Mouse (Mus musculus): Measurements from ENCODE around the gene Arhgef28. TPM values are rescaled to one million over a fixed set of nuclear protein-coding genes. Genes with fewer than 3 reads are reported as not detected.

The Arhgef28 gene
- polyA plus RNA-seq, 1 experiment from 2014 or later, result 9.4 TPM

GRCm38 (mm10) chr13:98192596-98192995, 13.6 kb downstream of the Arhgef28 start:
- Histone ChIP-seq H3K27me3 (replicated peaks; ENCODE audit: control insufficient read depth, insufficient read depth, low read length) (no peaks in the 10 kb centered on the region), H3K9me3 (ENCODE audit: control insufficient read depth, low read length) (no peaks in the 10 kb centered on the region), H3K27ac (replicated peaks; ENCODE audit: low read depth, low read length) (no peak overlapping the region), H3K4me1 (ENCODE audit: control insufficient read depth, insufficient read depth, low read length) (no peaks in the 10 kb centered on the region), H3K4me2 (ENCODE audit: low read depth, low read length) (no peak overlapping the region), H3K9ac (ENCODE audit: low read depth, low read length) (no peak overlapping the region), H3K4me3 (ENCODE audit: low read depth, low read length) (no peak overlapping the region), H3K36me3 (ENCODE audit: control insufficient read depth, insufficient read depth, low read length) (no peaks in the 10 kb centered on the region)
- WGBS, result 73% methylated on average over 10 of the region's 10 CpGs
- no peak for DNase-seq (ENCODE audit: low spot score)
- no peak for ATAC-seq (ENCODE audit: low read depth)

DNA sequence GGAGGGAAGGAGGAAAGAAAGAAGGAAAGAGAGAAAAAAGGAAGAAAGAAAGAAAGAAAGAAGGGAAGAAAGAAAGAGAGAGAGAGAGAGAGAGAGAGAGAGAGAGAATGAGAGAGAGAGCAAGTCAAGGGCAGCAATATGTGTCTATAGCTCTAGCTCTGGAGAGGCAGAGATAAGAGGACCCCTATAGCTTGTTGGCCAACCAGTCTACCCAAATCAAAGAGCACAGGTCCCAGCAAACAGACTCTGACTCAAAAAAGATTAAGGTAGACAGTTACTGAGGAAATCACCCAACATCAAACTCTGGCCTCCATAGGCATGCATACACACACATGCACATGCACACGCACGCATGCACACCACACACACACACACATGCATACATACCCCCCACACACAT, 17.7 kb downstream of the Arhgef28 start:
- H3K36me3 ChIP-seq (ENCODE audit: control insufficient read depth, insufficient read depth, low read length), result no peaks in the 10 kb centered on the region
- H3K9ac ChIP-seq (ENCODE audit: low read depth, low read length), result no peak overlapping the region
- H3K4me1 ChIP-seq (ENCODE audit: control insufficient read depth, insufficient read depth, low read length), result peaks cover 8% of the 10 kb centered on the region
- H3K27me3 ChIP-seq (replicated peaks; ENCODE audit: control insufficient read depth, insufficient read depth, low read length), result no peaks in the 10 kb centered on the region
- H3K9me3 ChIP-seq (ENCODE audit: control insufficient read depth, low read length), result no peaks in the 10 kb centered on the region
- H3K4me2 ChIP-seq (ENCODE audit: low read depth, low read length), result no peak overlapping the region
- ATAC-seq (ENCODE audit: low read depth) (no peak), DNase-seq (ENCODE audit: low spot score) (no peak)
- no peak overlapping the region for H3K4me3 ChIP-seq (ENCODE audit: low read depth, low read length)
- no peak overlapping the region for H3K27ac ChIP-seq (replicated peaks; ENCODE audit: low read depth, low read length)
- WGBS, result 89% methylated on average over 2 of the region's 2 CpGs

DNA sequence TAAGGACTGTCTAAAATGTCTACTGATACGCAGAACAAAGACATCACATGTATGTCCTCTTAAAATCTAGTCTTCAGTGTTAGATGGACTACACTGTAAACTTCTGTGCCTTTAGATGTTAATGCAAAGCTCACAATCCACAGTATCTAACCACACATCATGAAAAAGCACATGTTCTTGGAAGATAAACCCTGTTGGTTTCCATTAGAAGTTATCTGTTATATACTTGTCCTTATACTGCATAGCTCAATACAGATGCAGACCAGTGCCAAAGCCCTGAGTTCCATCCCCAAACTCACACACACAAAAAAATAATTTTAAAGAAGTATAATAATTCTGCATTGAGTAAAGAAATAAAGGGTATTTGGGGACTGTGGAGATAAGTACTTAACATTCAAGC, 18.3 kb downstream of the Arhgef28 start:
- ATAC-seq (ENCODE audit: low read depth) (no peak), DNase-seq (ENCODE audit: low spot score) (no peak)
- H3K27me3 ChIP-seq (replicated peaks; ENCODE audit: control insufficient read depth, insufficient read depth, low read length), result no peaks in the 10 kb centered on the region
- H3K9me3 ChIP-seq (ENCODE audit: control insufficient read depth, low read length), result no peaks in the 10 kb centered on the region
- no peak overlapping the region for H3K27ac ChIP-seq (replicated peaks; ENCODE audit: low read depth, low read length)
- peaks cover 8% of the 10 kb centered on the region for H3K4me1 ChIP-seq (ENCODE audit: control insufficient read depth, insufficient read depth, low read length)
- H3K4me2 ChIP-seq (ENCODE audit: low read depth, low read length), result no peak overlapping the region
- H3K4me3 ChIP-seq (ENCODE audit: low read depth, low read length), result no peak overlapping the region
- no peaks in the 10 kb centered on the region for H3K36me3 ChIP-seq (ENCODE audit: control insufficient read depth, insufficient read depth, low read length)
- H3K9ac ChIP-seq (ENCODE audit: low read depth, low read length), result no peak overlapping the region
- WGBS, result 100% methylated on average over 1 of the region's 1 CpGs

DNA sequence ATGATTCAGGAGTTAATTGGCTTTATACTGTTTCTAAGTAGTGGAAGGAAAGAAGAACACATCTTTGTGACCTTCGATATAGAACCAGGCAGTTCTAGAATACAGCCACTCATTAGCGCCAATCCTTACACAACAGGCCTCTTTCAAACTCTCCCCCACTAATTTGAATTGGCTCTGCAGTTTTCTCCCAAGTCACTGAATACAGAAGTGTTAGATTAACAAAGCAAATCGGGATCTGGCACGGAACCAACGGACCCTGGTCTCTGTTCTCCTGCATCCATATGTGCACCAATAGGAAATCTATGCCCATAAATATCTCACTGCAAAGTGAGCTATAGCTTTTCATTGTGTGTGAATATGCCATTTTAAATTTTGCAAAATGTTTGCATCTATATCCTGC, 20.1 kb downstream of the Arhgef28 start:
- peak; percentile 38 for DNase-seq (ENCODE audit: low spot score)
- H3K27ac ChIP-seq (replicated peaks; ENCODE audit: low read depth, low read length), result no peak overlapping the region
- H3K9ac ChIP-seq (ENCODE audit: low read depth, low read length), result no peak overlapping the region
- no peaks in the 10 kb centered on the region for H3K27me3 ChIP-seq (replicated peaks; ENCODE audit: control insufficient read depth, insufficient read depth, low read length)
- H3K9me3 ChIP-seq (ENCODE audit: control insufficient read depth, low read length), result no peaks in the 10 kb centered on the region
- H3K4me1 ChIP-seq (ENCODE audit: control insufficient read depth, insufficient read depth, low read length), result peaks cover 8% of the 10 kb centered on the region
- ATAC-seq (ENCODE audit: low read depth), result no peak
- no peak overlapping the region for H3K4me2 ChIP-seq (ENCODE audit: low read depth, low read length)
- no peak overlapping the region for H3K4me3 ChIP-seq (ENCODE audit: low read depth, low read length)
- H3K36me3 ChIP-seq (ENCODE audit: control insufficient read depth, insufficient read depth, low read length), result no peaks in the 10 kb centered on the region
- WGBS, result 53% methylated on average over 5 of the region's 5 CpGs

DNA sequence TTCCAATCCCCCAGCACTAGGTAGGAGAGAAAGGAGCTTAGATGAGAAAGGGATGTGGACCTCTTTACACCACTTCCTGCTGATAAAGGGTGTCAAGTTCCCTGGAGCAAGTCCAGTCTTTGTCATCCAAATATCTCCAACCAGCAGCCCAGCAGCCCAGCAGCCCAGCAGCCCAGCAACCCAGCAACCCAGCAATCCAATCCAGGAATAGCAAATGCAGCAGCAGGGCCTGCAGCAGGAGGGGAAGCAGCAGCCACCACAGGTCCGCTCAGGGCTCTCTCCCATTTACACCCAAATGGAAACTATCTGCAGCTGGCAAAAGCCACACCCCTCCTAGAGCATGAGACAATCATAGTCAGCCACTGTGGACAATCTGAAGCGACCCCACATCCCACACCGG, 21.6 kb downstream of the Arhgef28 start:
- 49% methylated on average over 3 of the region's 3 CpGs for WGBS
- Histone ChIP-seq H3K4me3 (ENCODE audit: low read depth, low read length) (no peak overlapping the region), H3K4me1 (ENCODE audit: control insufficient read depth, insufficient read depth, low read length) (peaks cover 8% of the 10 kb centered on the region), H3K36me3 (ENCODE audit: control insufficient read depth, insufficient read depth, low read length) (no peaks in the 10 kb centered on the region), H3K9me3 (ENCODE audit: control insufficient read depth, low read length) (no peaks in the 10 kb centered on the region), H3K27ac (replicated peaks; ENCODE audit: low read depth, low read length) (no peak overlapping the region), H3K4me2 (ENCODE audit: low read depth, low read length) (no peak overlapping the region), H3K9ac (ENCODE audit: low read depth, low read length) (no peak overlapping the region), H3K27me3 (replicated peaks; ENCODE audit: control insufficient read depth, insufficient read depth, low read length) (no peaks in the 10 kb centered on the region)
- ATAC-seq (ENCODE audit: low read depth), result no peak
- no peak for DNase-seq (ENCODE audit: low spot score)

- Histone ChIP-seq H3K4me1 (ENCODE audit: control insufficient read depth, insufficient read depth, low read length) (peaks cover 8% of the 10 kb centered on the region), H3K9me3 (ENCODE audit: control insufficient read depth, low read length) (no peaks in the 10 kb centered on the region), H3K27ac (replicated peaks; ENCODE audit: low read depth, low read length) (no peak overlapping the region), H3K36me3 (ENCODE audit: control insufficient read depth, insufficient read depth, low read length) (no peaks in the 10 kb centered on the region), H3K4me3 (ENCODE audit: low read depth, low read length) (no peak overlapping the region), H3K9ac (ENCODE audit: low read depth, low read length) (no peak overlapping the region), H3K4me2 (ENCODE audit: low read depth, low read length) (no peak overlapping the region), H3K27me3 (replicated peaks; ENCODE audit: control insufficient read depth, insufficient read depth, low read length) (no peaks in the 10 kb centered on the region)
- no peak for ATAC-seq (ENCODE audit: low read depth)
- 84% methylated on average over 21 of the region's 21 CpGs for whole genome bisulfite sequencing
- DNase-seq (ENCODE audit: low spot score), result no peak
These were observed 22.9 kb downstream of the Arhgef28 start for GRCm38 (mm10) chr13:98183157-98183878.

DNA sequence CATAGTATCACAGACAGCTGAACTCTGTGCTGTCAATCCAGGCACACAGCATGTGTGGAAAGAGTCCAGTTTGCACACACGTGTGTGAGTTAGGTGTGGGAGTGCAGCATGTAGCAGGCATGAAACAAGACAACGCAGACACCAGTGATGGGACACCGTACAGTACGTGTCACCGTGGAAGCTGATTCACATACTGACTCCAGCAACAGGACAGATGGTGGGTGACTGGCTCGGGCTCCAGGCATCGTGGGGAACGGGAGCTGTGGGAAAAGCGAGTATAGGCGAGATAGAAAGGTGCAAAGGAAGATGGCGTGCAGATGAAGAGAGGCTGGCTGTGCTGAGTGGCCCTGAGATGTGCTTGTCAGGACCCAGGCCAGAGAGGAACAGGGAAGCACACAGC, 23.9 kb downstream of the Arhgef28 start:
- ATAC-seq (ENCODE audit: low read depth), result no peak
- Histone ChIP-seq H3K9ac (ENCODE audit: low read depth, low read length) (no peak overlapping the region), H3K27ac (replicated peaks; ENCODE audit: low read depth, low read length) (no peak overlapping the region), H3K27me3 (replicated peaks; ENCODE audit: control insufficient read depth, insufficient read depth, low read length) (no peaks in the 10 kb centered on the region), H3K4me2 (ENCODE audit: low read depth, low read length) (no peak overlapping the region), H3K4me1 (ENCODE audit: control insufficient read depth, insufficient read depth, low read length) (peaks cover 8% of the 10 kb centered on the region), H3K36me3 (ENCODE audit: control insufficient read depth, insufficient read depth, low read length) (no peaks in the 10 kb centered on the region), H3K9me3 (ENCODE audit: control insufficient read depth, low read length) (no peaks in the 10 kb centered on the region), H3K4me3 (ENCODE audit: low read depth, low read length) (no peak overlapping the region)
- WGBS, result 90% methylated on average over 11 of the region's 11 CpGs
- no peak for DNase-seq (ENCODE audit: low spot score)

- H3K4me3 ChIP-seq (ENCODE audit: low read depth, low read length), result no peak overlapping the region
- H3K27ac ChIP-seq (replicated peaks; ENCODE audit: low read depth, low read length), result no peak overlapping the region
- H3K9me3 ChIP-seq (ENCODE audit: control insufficient read depth, low read length), result no peaks in the 10 kb centered on the region
- no peak overlapping the region for H3K9ac ChIP-seq (ENCODE audit: low read depth, low read length)
- no peaks in the 10 kb centered on the region for H3K36me3 ChIP-seq (ENCODE audit: control insufficient read depth, insufficient read depth, low read length)
- H3K4me1 ChIP-seq (ENCODE audit: control insufficient read depth, insufficient read depth, low read length), result peaks cover 4% of the 10 kb centered on the region
- ATAC-seq (ENCODE audit: low read depth), result no peak
- WGBS, result 80% methylated on average over 8 of the region's 8 CpGs
- H3K4me2 ChIP-seq (ENCODE audit: low read depth, low read length), result no peak overlapping the region
- DNase-seq (ENCODE audit: low spot score), result no peak
- H3K27me3 ChIP-seq (replicated peaks; ENCODE audit: control insufficient read depth, insufficient read depth, low read length), result no peaks in the 10 kb centered on the region
These were observed 25.6 kb downstream of the Arhgef28 start for GRCm38 (mm10) chr13:98180636-98181035.

- ATAC-seq (ENCODE audit: low read depth) (no peak), DNase-seq (ENCODE audit: low spot score) (peak; percentile 49)
- Histone ChIP-seq H3K27me3 (replicated peaks; ENCODE audit: control insufficient read depth, insufficient read depth, low read length) (no peaks in the 10 kb centered on the region), H3K36me3 (ENCODE audit: control insufficient read depth, insufficient read depth, low read length) (no peaks in the 10 kb centered on the region), H3K4me2 (ENCODE audit: low read depth, low read length) (no peak overlapping the region), H3K27ac (replicated peaks; ENCODE audit: low read depth, low read length) (no peak overlapping the region), H3K9me3 (ENCODE audit: control insufficient read depth, low read length) (no peaks in the 10 kb centered on the region), H3K4me3 (ENCODE audit: low read depth, low read length) (no peak overlapping the region), H3K4me1 (ENCODE audit: control insufficient read depth, insufficient read depth, low read length) (no peaks in the 10 kb centered on the region), H3K9ac (ENCODE audit: low read depth, low read length) (no peak overlapping the region)
- 68% methylated on average over 10 of the region's 10 CpGs for WGBS
These were observed 30.8 kb downstream of the Arhgef28 start for GRCm38 (mm10) chr13:98175323-98176007.

Data from embryonic facial prominence, embryonic 14.5 days (tissue).